Mouse (Mus musculus) gastrocnemius, postnatal 25 days (tissue): ENCODE results near the gene Ttc6. TPM values are rescaled to one million over a fixed set of nuclear protein-coding genes. Genes with fewer than 3 reads are reported as not detected.

Experiments used
- DNase-seq: peaks from one replicate; pipeline ENCODE4 v3.0.0; 2022
- total RNA-seq, 2 experiments: library from RNA; stranded (reverse); gene quantifications; 1 replicate in 1 of 2; 2 replicates in 1 of 2; pipeline ENCODE4 v1.2.3; 2021

Gene Ttc6
- total RNA-seq, 2 experiments from 2014 or later = not detected

DNA sequence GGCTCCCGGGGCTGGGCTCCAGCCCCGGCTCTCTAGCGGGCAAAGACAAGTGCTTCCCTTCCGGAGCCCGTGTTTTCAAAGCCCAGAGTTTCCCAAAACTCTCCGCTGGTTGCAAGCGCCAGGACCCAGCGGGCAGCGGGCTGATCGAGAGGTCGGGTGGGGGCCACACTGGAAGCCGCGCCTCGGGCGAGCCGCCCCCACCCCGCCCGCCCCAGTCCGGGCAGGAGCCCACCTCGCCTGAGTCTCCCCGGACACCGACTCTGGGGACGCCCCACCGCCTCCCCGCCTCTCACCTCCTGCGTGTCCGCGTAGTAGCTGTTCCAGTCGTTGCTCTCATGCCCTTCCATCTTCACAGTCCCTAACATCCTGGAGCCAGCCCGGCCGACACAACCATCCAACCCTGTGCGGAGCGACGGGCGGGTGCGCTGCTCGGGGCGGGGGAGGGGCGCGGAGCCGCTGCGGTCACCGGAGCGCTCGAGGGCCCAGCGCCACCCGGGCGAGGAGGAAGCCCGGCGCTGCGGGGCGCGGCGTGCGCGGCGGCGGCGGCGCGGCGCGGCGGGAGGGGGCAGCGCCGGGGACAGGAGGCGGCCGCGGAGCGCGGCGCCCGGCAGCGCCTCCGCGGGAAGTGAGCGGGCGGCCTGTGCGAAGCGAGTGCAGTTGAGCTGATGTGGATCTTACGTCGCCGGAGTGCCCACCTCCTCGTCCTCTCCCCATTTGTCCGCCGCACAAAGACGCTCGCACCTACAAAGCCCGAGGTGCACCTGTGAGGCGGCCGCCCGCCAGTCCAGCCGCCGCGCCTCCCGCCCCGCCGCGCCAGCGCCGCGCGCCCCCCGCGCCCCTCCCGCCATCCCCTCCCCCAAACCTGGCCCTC lies 18.3 kb upstream of the Ttc6 start:
- no peak for DNase-seq

DNA sequence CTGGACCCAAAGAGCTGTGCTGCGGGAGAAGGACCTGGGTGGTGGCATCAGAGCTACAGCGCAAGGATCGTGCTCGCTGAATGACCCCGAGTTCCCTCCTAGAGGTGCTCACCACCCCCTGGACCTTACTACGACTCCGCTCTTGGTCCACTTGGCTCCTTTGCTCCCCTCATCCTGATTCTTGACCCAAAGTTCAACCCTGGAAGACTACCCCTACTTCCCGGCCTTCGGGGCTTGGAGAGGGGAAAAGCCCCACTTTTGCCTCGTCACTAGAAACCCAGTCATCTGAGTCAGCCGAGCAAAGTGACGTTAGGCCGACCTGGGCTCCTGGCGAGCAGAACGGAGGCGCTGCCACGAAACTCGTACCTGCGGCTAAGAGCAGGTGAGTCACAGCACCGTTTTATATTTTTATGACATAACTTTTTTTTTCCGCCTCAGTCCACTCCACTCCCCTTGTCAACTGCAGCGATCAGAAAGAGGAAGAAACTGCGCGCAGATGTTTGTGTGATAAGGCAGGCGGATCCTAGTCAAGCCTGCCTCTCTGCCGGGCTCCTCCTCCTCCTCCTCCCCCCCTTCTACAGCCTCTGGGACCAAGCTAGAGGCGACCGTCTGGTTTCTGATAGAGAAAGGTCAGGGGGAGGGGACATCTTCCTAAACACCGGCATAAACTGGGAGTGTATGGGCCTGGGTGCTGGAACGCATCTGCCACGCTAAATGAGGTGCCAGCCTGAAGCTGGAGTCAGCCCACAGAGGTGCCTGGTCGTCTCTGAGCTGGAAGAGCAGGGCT lies 17.3 kb upstream of the Ttc6 start, which contains the start of gene Foxa1:
TSS of gene Foxa1 (minus strand) at position 502 of the 787 bp plus-strand sequence.
- DNase-seq = no peak

DNA sequence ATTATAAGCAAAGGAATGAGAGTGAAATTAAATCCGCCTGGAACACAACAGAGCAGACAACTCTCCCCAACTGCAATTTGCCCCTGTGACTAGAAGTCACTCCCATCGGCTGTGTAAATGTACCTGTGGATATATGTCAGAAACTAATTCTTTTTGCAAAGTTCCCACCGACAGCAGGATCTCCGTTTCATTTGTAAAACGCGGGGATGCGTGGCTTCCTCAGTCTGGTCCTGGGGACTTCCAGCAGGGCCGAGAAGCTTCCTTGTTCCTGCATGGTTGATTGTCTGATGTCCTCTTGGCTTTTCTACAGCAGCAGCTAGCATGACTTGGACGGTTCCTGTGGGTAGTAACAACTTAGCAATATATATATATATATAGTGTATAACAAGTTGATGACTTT lies 16.0 kb upstream of the Ttc6 start:
- no peak for DNase-seq

DNA sequence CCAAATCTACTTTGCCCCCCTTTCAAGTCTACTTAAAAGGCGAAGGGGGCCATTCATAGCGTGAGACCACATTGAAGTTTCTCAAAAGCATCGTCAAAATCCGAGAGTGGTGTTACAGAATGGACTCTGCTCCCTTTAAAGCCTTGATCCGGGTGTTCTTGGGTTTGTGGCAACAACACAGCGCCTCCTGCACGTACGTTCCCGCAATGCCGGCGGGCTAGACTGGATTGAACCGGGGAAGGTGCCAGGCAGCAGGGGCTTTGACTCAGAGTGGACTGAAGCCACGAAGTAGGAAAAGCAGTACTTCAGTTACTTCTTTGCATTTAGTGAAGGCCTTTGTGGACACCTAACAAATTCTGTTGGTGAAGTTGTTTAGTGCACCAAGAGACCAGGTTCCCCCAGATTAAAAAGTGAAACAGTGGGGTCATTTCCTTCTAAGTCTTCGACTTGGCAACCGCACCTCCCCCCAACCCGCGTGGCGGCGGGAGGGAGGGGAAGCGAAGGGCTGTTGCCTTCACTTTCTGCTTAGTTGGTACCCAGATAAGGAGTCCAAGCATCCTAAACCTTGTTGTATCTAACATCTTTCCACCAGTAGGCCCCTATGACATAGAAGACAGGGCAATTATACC lies 15.4 kb upstream of the Ttc6 start:
- DNase-seq = no peak

DNA sequence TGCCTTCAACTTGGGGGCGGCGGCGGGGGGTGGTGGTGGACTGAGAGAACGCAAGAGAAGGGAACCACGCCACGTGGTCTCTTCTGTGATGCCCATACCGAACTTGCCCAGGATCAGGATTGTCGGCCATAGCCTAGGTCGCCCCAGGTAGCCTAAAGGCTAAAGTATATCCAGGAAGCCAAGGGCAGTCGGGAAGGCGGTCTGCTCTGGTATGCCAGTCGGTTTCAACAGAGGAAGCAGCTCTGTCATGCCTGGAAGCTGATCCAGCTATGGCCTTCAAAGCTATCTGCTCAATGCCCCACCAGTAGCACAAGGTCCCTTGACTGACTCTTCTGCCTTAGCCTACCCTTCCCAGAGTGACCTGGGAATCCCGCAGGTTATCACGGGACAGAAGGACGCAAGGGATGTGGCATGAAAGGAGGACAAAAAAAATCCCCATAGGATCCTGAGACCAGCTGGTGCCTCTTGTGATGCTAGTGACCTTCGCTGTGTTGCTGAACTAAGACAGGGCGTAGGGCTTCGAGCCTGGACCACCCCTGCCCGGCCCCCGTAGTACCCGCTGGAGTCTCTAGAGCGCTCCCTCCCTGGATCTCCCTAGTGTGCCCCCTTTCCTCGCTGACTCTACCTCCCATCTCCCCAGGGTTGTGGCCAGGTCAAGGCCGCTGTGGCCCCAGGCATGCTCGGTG lies 14.8 kb upstream of the Ttc6 start:
- no peak for DNase-seq

GRCm38 (mm10) chr12:57549667-57550160 lies 14.2 kb upstream of the Ttc6 start:
- no peak for DNase-seq

DNA sequence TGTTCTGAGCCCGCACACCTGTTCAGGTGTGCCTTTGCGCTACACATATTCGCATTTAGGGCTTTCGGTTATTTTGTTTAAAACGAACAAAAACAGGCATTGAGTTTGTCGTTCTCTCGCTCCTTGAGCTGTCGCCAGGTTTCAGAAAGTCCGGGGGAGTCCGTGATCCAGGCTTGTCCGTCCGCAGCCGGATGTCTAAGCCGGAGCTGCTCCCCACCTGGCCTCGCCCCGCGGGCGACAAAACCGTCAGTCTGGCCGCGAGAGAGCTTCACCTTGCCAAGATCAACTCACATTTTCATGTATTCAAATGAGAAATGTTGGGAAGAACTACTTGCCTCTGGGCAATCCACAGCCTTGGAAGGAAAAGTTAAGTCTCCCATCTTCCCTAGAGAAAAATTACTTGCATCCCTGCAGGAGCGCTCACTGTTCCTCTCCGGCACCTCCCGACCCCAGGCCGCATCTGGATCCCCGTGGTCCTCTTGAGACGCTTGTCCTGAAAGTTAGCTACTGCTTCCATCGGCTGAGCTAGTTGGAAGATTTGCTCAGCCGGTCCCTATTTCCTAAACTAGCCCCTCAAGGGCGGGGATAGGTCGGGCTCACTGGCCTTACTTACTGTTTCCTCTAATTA lies 13.6 kb upstream of the Ttc6 start:
- no peak for DNase-seq

DNA sequence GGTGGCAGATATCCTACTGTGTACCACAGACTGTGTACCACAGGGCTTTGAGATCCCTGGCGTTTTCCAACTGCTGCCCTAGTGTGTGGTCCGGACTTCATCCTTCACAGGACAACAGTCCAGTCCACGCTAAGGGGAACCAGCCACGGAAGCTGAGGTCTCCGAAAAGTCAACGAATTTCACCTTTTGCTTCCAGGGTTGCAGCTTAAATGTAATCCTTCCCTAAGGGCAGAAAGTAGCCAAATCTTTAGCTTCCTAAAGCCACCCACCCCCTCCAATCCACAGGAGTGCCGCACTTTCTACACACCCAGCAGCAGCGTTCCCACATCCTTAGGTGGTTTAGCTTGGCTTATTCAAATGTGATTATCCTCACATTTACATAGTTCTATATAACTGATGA lies 13.0 kb upstream of the Ttc6 start:
- no peak for DNase-seq

DNA sequence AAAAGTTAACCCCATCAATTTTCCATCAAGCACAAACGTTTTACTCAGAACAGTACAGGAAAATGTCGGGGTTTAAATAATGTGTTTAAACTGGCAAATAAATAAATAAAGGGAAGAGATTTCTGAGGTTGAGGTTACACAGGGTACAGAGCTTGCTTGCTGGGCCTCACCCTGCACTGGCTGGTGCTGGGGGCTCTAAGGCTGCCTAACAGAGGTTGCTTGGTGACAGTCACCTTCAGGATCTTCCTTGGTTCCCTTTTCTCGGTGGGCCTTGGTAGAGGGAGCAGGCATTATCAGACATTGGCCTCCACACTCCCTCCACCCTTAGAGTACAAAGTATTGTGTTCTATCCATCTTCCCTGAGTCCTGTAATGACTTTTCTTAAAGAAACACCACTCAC lies 11.6 kb upstream of the Ttc6 start:
- no peak for DNase-seq

GRCm38 (mm10) chr12:57554091-57554490 lies 9.8 kb upstream of the Ttc6 start:
- DNase-seq = no peak

GRCm38 (mm10) chr12:57571773-57572172 lies 7.9 kb downstream of the Ttc6 start:
- no peak for DNase-seq

- DNase-seq = no peak
Measured at GRCm38 (mm10) chr12:57572415-57572814, 8.5 kb downstream of the Ttc6 start.

DNA sequence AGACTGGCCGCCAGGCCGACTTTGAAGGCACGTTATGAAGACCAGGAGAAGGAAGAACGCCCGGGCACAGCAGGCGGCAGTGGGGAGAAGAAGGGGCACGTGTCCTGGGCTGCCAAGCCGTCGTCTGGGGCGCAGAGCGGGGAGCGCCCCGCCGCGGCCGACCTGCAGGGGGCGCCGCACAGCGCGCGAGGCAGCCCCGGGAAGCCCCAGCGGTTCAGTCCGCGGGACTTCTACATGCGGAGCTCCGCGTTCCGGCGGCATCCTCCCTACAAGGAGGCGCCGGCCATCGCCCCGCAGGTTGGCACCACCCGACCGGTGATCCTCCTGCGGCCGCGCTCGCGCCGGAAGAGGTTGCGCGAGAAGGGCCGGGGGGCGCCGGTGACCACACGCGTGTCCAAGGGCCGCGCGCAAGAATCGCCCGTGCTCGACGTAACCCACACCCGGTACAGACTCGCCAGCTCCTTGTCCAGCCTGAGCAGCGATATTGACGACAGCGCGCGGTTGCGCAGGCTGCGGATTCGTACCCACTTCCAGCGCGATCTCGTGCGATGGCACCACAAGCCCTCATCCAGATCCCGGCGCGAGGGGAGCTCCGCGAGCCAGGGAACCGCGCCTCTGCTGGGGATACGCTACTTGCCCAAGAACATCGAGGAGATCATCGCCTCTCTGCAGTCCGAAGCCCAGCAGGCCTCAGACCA lies 12.2 kb downstream of the Ttc6 start:
- DNase-seq = no peak

DNA sequence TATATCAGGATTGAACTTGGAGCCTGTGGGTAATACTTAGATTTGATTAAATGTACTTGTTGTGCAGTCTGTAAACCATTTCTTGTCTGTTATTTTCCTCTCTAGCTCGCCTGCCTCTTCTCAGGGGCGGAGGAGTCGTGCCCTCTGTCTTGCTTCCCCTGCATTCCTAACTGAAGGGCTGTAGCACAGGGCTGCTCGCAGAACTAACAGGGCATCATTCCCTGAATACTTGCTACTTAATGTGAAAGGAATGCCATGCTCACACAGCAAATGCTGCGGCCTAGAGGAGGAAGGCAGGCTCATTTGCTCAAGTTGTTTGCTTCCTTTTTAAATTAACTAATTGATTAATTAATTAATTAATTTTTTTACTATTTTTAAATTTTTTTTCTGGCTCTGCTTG lies 43.7 kb downstream of the Ttc6 start:
- DNase-seq = no peak

DNA sequence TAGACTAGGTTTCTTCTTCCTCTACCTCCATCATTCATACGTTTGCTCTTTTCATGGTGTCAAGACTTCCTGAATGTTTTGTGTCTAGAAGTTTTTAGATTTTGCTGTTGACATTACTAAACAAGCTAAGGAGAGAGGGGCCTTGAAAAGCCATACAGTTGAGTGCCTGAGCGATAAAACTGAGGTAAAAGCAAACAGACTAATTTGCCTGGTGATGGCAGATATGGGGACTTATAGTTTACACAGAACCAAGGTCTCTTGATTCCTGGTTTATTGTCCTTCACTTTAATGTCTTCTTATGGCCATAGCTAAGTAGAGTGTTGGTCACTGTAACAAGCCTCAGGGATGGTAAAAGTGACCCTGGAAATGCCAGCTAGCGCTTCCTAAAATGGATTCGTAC lies 51.2 kb downstream of the Ttc6 start:
- DNase-seq = no peak

- no peak for DNase-seq
Measured at GRCm38 (mm10) chr12:57622030-57622429, 58.1 kb downstream of the Ttc6 start.

- no peak for DNase-seq
Measured at GRCm38 (mm10) chr12:57623264-57623663, 59.4 kb downstream of the Ttc6 start.

DNA sequence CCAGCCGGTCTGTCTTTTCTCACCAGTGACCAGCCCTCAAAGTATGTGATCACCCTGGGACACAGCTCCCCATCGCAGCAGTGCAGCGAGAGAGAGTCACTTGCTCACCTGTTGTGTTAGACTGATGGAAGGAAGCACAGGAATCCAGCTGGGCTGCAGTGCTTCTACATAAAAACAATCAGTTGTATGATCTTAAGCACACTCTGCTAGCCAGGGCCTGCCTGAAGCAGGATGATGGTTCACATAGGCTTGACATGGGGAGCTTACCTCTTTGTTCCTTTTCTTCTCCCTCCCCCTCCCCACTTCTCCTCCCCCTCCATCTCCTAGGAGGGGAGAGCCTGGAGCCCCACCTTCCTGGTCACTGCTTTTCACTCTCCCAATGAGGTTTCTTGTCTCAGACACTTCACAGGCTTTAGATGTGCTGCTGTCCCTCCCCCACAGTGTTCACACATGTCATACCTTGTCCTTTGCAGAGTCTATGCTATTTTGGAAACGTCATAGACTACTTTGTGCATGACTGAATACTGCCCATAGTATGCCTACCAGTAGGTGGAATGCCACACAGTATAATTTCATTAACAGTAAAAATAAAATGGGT lies 60.2 kb downstream of the Ttc6 start:
- DNase-seq = no peak

- DNase-seq = no peak
Measured at GRCm38 (mm10) chr12:57650011-57650410, 86.1 kb downstream of the Ttc6 start.

- DNase-seq = no peak
Measured at GRCm38 (mm10) chr12:57650677-57651076, 86.8 kb downstream of the Ttc6 start.
